Comparison of ENCODE assay signal across 8 mouse cellular contexts in the genomic region with DNA sequence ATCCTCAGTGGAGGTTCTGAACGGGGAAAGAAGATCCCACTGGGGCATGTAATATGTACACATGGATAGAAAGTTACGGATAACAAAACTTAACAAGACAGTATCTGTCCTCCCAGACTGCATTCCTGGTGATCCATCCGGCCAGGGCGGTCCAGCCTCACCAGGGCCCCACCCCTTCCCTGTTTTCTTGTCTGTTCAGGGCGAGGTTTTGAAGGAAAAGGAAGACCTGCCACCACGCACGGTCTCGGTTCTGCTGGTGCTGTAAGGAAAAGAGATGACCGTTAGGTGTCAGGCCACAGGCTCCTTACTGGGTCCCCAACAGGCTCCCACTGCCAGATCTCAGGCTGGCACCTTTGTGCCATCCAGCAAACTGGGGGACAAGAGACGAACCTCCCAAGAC. TPM values are rescaled to one million over a fixed set of nuclear protein-coding genes. Genes with fewer than 3 reads are reported as not detected.
A peak's percentile ranks its signal among the peaks of the same experiment; 100 is the strongest.
DNase-seq lines count a peak whose midpoint lies in the region; ATAC-seq and TF ChIP-seq lines count a peak whose summit lies in the region.

No protein-coding gene starts in this region.

- intact Hi-C loops in heart, postnatal 25 days (cut with DNase I), result no loop called here
- intact Hi-C loops in left cerebral cortex, postnatal 36 days (cut with DNase I), result no loop called here

- no peaks in the 10 kb centered on the region for H3K36me3 ChIP-seq in forebrain, embryonic 11.5 days (ENCODE audit: control insufficient read depth, insufficient read depth, low read length)
- 0 out of 2 replicates have a peak, but pooled peaks cover 5% of the 10 kb centered on the region for H3K36me3 ChIP-seq in intestine, postnatal 0 days (ENCODE audit: control insufficient read depth, insufficient read depth)
- peaks cover 2% of the 10 kb centered on the region; the same call in 1 of the 2 replicates for H3K36me3 ChIP-seq in midbrain, embryonic 12.5 days

- peak overlapping the region; percentile 71 for H3K27ac ChIP-seq in forebrain, embryonic 11.5 days (ENCODE audit: low read depth, low read length)
- H3K27ac ChIP-seq in intestine, postnatal 0 days (ENCODE audit: low read depth, low read length), result 0 out of 2 replicates have a peak overlapping the region, but pooled peaks have one; percentile 1
- peak overlapping the region; percentile 68 for H3K27ac ChIP-seq in midbrain, embryonic 12.5 days (replicated peaks)

- H3K4me3 ChIP-seq in forebrain, embryonic 11.5 days (ENCODE audit: low read depth, low read length), result no peak overlapping the region
- H3K4me3 ChIP-seq in intestine, postnatal 0 days (ENCODE audit: low read depth, low read length), result no peak overlapping the region
- H3K4me3 ChIP-seq in midbrain, embryonic 12.5 days, result no peak overlapping the region

- WGBS in forebrain, embryonic 11.5 days, result 24% methylated on average over 10 of the region's 10 CpGs
- WGBS in intestine, postnatal 0 days, result 28% methylated on average over 10 of the region's 10 CpGs
- WGBS in midbrain, embryonic 12.5 days, result 20% methylated on average over 10 of the region's 10 CpGs

- peak overlapping the region; percentile 24; the same call in 1 of the 2 replicates for H3K9ac ChIP-seq in forebrain, embryonic 11.5 days (ENCODE audit: low read length)
- no peak overlapping the region for H3K9ac ChIP-seq in intestine, postnatal 0 days (ENCODE audit: low read depth, low read length)
- 0 out of 2 replicates have a peak overlapping the region, but pooled peaks have one; percentile 5 for H3K9ac ChIP-seq in midbrain, embryonic 12.5 days (replicated peaks)

- ATAC-seq in forebrain, embryonic 11.5 days (replicated peaks; ENCODE audit: low FRiP score), result no peak
- no peak for ATAC-seq in intestine, postnatal 0 days
- ATAC-seq in midbrain, embryonic 12.5 days (ENCODE audit: low FRiP score, low read depth), result peak; percentile 21; the same call in 1 of the 2 replicates

- H3K4me1 ChIP-seq in forebrain, embryonic 11.5 days (replicated peaks; ENCODE audit: control insufficient read depth, insufficient read depth, low read length), result peaks cover 41% of the 10 kb centered on the region
- no peaks in the 10 kb centered on the region for H3K4me1 ChIP-seq in intestine, postnatal 0 days (replicated peaks; ENCODE audit: control insufficient read depth, insufficient read depth, low read length)
- H3K4me1 ChIP-seq in midbrain, embryonic 12.5 days, result peaks cover 50% of the 10 kb centered on the region

- no peaks in the 10 kb centered on the region for H3K27me3 ChIP-seq in forebrain, embryonic 11.5 days (ENCODE audit: control insufficient read depth, insufficient read depth, low read length)
- H3K27me3 ChIP-seq in intestine, postnatal 0 days (replicated peaks; ENCODE audit: control insufficient read depth, insufficient read depth, low read length), result no peaks in the 10 kb centered on the region
- H3K27me3 ChIP-seq in midbrain, embryonic 12.5 days, result no peaks in the 10 kb centered on the region

- 0 out of 2 replicates have a peak overlapping the region, but pooled peaks have one; percentile 2 for H3K4me2 ChIP-seq in forebrain, embryonic 11.5 days (ENCODE audit: low read depth, low read length, severe bottlenecking)
- no peak overlapping the region for H3K4me2 ChIP-seq in intestine, postnatal 0 days (replicated peaks; ENCODE audit: low read depth)
- peak overlapping the region; percentile 22; the same call in 1 of the 2 replicates for H3K4me2 ChIP-seq in midbrain, embryonic 12.5 days (replicated peaks)

- DNase-seq in heart, adult 11 months, result peak; percentile 95
- no peak for DNase-seq in heart, postnatal 25 days (ENCODE audit: low spot score)
- no peak for DNase-seq in forebrain, embryonic 11.5 days (ENCODE audit: low spot score)
- DNase-seq in left cerebral cortex, postnatal 36 days (ENCODE audit: low spot score in 2 of 2), result no peak
- DNase-seq in thymus, adult 18-20 months, result no peak
- no peak for DNase-seq in urinary bladder, postnatal 4 days (ENCODE audit: low spot score in 2 of 2)

- no peaks in the 10 kb centered on the region for H3K9me3 ChIP-seq in forebrain, embryonic 11.5 days (ENCODE audit: control insufficient read depth, low read length)
- H3K9me3 ChIP-seq in intestine, postnatal 0 days (ENCODE audit: control insufficient read depth), result no peaks in the 10 kb centered on the region
- H3K9me3 ChIP-seq in midbrain, embryonic 12.5 days, result no peaks in the 10 kb centered on the region

- TF ChIP-seq CTCF in intestine, postnatal 0 days (IDR thresholded peaks at IDR 0.05; ENCODE audit: low read depth), result peak; percentile 26; the same call in 1 of the 2 replicates

RNA-seq across cellular contexts. Expression of gene Bmf, which starts 17.1 kb away (rescaled TPM):
- total RNA-seq in heart, postnatal 25 days (2021), result 10 to 100 TPM in 1 of 2 experiments, 1 to 10 TPM in 1; 7.3 to 11.5 TPM
- polyA plus RNA-seq in forebrain, embryonic 11.5 days (2014; fragmentation: Nextera tagmentation; extraction: Ambion mirVana), result 2.4 and 6.0 TPM in 2 replicates
- 1.4 and 1.7 TPM in 2 replicates for polyA plus RNA-seq in intestine, postnatal 0 days (2015; fragmentation: Nextera tagmentation; extraction: Ambion mirVana)
- 2.1 and 4.1 TPM in 2 replicates for polyA plus RNA-seq in midbrain, embryonic 12.5 days (2016; fragmentation: Nextera tagmentation; extraction: Ambion mirVana)
- total RNA-seq in left cerebral cortex, postnatal 36 days (2021), result 1 to 10 TPM; 4.8 to 5.8 TPM

RNA-seq across cellular contexts. Expression of gene Srp14, which starts 52.9 kb away (rescaled TPM):
- 100 to 1,000 TPM; 107 to 116 TPM for total RNA-seq in heart, postnatal 25 days (2021)
- 239 and 257 TPM in 2 replicates for polyA plus RNA-seq in forebrain, embryonic 11.5 days (2014; fragmentation: Nextera tagmentation; extraction: Ambion mirVana)
- 164 and 168 TPM in 2 replicates for polyA plus RNA-seq in intestine, postnatal 0 days (2015; fragmentation: Nextera tagmentation; extraction: Ambion mirVana)
- 280 and 286 TPM in 2 replicates for polyA plus RNA-seq in midbrain, embryonic 12.5 days (2016; fragmentation: Nextera tagmentation; extraction: Ambion mirVana)
- total RNA-seq in left cerebral cortex, postnatal 36 days (2021), result 100 to 1,000 TPM; 136 to 158 TPM

Comparison
In these comparisons a context has a peak if more than half of its experiments do, and no peak if none do; other contexts are left out.
1. H3K27ac ChIP-seq: peak in every context shown above with its lines; median percentile 71 in forebrain, embryonic 11.5 days; 68 in midbrain, embryonic 12.5 days; 1 in intestine, postnatal 0 days.